Mouse (Mus musculus): Measurements from ENCODE around the gene Rpusd3. TPM values are rescaled to one million over a fixed set of nuclear protein-coding genes. Genes with fewer than 3 reads are reported as not detected.

Gene Rpusd3
- 21.5 and 23.9 TPM in 2 replicates for polyA plus RNA-seq (2015; fragmentation: Nextera tagmentation; extraction: Ambion mirVana)

DNA sequence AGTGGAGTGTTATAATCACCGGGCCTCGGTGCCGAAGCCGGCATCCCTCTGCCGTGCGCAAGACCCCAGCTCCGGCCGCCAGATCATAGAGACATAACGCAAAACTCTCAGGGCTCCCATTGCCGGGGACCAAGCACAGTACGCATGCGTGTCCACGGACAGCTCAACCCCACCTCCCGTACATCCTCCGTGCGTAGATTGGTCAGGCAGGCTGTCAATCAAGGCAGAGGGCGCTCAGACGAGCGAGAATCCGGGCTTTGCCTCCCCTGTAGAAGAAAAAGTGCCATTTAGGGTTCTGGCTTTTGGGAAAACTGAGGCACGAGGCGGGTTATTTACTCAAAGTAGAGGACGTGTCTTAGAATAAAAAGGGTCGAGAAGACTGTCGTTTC is at the start of gene Rpusd3:
Gene Rpusd3, minus strand, starts transcription at position 142 of the 389 bp plus-strand sequence.
- H3K9ac ChIP-seq (ENCODE audit: low read depth, low read length): peak within 1 kb of the TSS; percentile 67
- 0% methylated on average over 25 of the region's 25 CpGs for WGBS
- TF ChIP-seq CTCF (IDR thresholded peaks at IDR 0.05; ENCODE audit: low read depth): 0 out of 2 replicates have a peak, but pooled peaks have one; percentile 1

DNA sequence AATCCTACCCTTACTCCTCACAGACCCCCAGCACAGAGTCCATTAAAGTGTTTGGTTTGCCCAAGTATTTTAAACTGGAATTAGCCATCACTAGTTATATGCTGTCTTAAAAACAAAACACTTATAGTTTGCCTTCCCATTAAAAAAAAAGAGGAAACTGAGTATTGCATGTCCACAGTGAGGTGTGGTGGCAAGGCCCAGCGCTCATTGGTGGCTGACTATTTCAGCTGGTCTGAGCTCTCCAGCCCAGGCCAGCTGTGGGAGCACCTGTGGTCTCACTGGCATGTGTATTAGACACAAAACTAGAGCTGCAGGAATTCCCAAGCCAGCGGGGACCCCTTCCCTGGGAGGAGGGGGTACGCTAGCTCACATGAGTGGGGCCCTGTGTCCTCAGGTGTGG is 49.4 kb upstream of the Rpusd3 start:
- H3K9me3 ChIP-seq (ENCODE audit: control insufficient read depth): no peaks in the 10 kb centered on the region
- 67% methylated on average over 3 of the region's 3 CpGs for WGBS
- ATAC-seq: no peak
- no peak for TF ChIP-seq CTCF (IDR thresholded peaks at IDR 0.05; ENCODE audit: low read depth)
- H3K36me3 ChIP-seq (ENCODE audit: control insufficient read depth, insufficient read depth): no peaks in the 10 kb centered on the region
- H3K4me2 ChIP-seq (replicated peaks; ENCODE audit: low read depth): peak overlapping the region; percentile 84
- 0 out of 2 replicates have a peak, but pooled peaks cover 3% of the 10 kb centered on the region for H3K4me1 ChIP-seq (replicated peaks; ENCODE audit: control insufficient read depth, insufficient read depth, low read length)
- no peak overlapping the region for H3K4me3 ChIP-seq (ENCODE audit: low read depth, low read length)
- H3K27me3 ChIP-seq (replicated peaks; ENCODE audit: control insufficient read depth, insufficient read depth, low read length): no peaks in the 10 kb centered on the region
- H3K27ac ChIP-seq (ENCODE audit: low read depth, low read length): no peak overlapping the region
- no peak overlapping the region for H3K9ac ChIP-seq (ENCODE audit: low read depth, low read length)

More for the DNA sequence above, at the start of gene Rpusd3:
- peak within 1 kb of the TSS; percentile 63 for H3K4me3 ChIP-seq (ENCODE audit: low read depth, low read length)
- no peaks in the 10 kb centered on the region for H3K27me3 ChIP-seq (replicated peaks; ENCODE audit: control insufficient read depth, insufficient read depth, low read length)
- H3K27ac ChIP-seq (ENCODE audit: low read depth, low read length): peak within 1 kb of the TSS; percentile 50; the same call in 1 of the 2 replicates
- peak; percentile 88 for ATAC-seq
- peaks cover 11% of the 10 kb centered on the region; the same call in 1 of the 2 replicates for H3K36me3 ChIP-seq (ENCODE audit: control insufficient read depth, insufficient read depth)
- H3K4me1 ChIP-seq (replicated peaks; ENCODE audit: control insufficient read depth, insufficient read depth, low read length): 0 out of 2 replicates have a peak, but pooled peaks cover 3% of the 10 kb centered on the region
- peak within 1 kb of the TSS; percentile 89 for H3K4me2 ChIP-seq (replicated peaks; ENCODE audit: low read depth)
- H3K9me3 ChIP-seq (ENCODE audit: control insufficient read depth): no peaks in the 10 kb centered on the region

DNA sequence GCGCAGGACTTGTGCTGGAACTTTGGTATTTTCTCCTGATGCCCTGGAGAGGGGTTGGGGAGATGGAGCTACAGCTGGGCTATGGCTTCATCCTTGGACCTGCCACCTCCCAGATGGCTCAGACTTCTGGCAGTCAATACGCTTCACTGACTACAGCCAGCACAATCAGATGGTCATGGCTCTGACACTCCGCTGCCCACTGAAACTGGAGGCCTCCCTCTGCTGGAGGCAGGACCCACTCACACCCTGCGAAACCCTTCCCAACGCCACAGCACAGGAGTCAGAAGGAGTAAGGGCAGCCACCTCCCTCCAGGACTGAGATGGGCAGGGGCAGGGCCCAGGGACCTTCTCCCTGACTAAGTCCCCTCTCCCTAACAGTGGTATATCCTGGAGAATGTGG is 46.5 kb upstream of the Rpusd3 start:
- ATAC-seq: no peak
- 60% methylated on average over 5 of the region's 5 CpGs for WGBS
- H3K4me3 ChIP-seq (ENCODE audit: low read depth, low read length): no peak overlapping the region

DNA sequence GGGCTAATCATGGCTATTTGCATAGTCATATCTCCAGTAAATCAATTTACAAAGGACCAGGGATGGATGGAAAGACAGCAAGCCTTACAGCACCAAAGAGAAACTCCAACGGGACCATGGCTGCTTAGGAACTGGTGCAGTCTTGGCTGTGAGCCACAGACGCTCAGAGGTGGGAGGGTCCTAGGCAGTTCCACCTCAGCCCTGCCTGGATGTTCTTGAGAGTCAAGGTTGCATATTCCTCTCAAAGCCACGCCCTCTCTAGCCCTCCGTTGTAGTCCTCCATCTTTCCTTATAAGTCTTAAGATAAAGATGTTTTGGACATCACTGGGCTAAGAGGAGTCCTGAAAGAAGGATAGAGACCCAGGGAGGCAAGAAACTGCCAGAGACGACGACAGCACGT is 44.9 kb upstream of the Rpusd3 start:
- no peak for ATAC-seq
- TF ChIP-seq CTCF (IDR thresholded peaks at IDR 0.05; ENCODE audit: low read depth): no peak
- Histone ChIP-seq H3K36me3 (ENCODE audit: control insufficient read depth, insufficient read depth) (no peaks in the 10 kb centered on the region), H3K9ac (ENCODE audit: low read depth, low read length) (no peak overlapping the region), H3K4me1 (replicated peaks; ENCODE audit: control insufficient read depth, insufficient read depth, low read length) (no peaks in the 10 kb centered on the region), H3K4me2 (replicated peaks; ENCODE audit: low read depth) (no peak overlapping the region), H3K27ac (ENCODE audit: low read depth, low read length) (no peak overlapping the region), H3K27me3 (replicated peaks; ENCODE audit: control insufficient read depth, insufficient read depth, low read length) (no peaks in the 10 kb centered on the region), H3K4me3 (ENCODE audit: low read depth, low read length) (no peak overlapping the region), H3K9me3 (ENCODE audit: control insufficient read depth) (no peaks in the 10 kb centered on the region)
- 65% methylated on average over 7 of the region's 7 CpGs for WGBS

More for the DNA sequence above, 46.5 kb upstream of the Rpusd3 start:
- H3K36me3 ChIP-seq (ENCODE audit: control insufficient read depth, insufficient read depth): no peaks in the 10 kb centered on the region
- H3K4me2 ChIP-seq (replicated peaks; ENCODE audit: low read depth): no peak overlapping the region
- no peak overlapping the region for H3K27ac ChIP-seq (ENCODE audit: low read depth, low read length)
- H3K4me1 ChIP-seq (replicated peaks; ENCODE audit: control insufficient read depth, insufficient read depth, low read length): 0 out of 2 replicates have a peak, but pooled peaks cover 3% of the 10 kb centered on the region
- no peaks in the 10 kb centered on the region for H3K9me3 ChIP-seq (ENCODE audit: control insufficient read depth)
- H3K27me3 ChIP-seq (replicated peaks; ENCODE audit: control insufficient read depth, insufficient read depth, low read length): no peaks in the 10 kb centered on the region
- peak; percentile 64 for TF ChIP-seq CTCF (IDR thresholded peaks at IDR 0.05; ENCODE audit: low read depth)
- no peak overlapping the region for H3K9ac ChIP-seq (ENCODE audit: low read depth, low read length)

DNA sequence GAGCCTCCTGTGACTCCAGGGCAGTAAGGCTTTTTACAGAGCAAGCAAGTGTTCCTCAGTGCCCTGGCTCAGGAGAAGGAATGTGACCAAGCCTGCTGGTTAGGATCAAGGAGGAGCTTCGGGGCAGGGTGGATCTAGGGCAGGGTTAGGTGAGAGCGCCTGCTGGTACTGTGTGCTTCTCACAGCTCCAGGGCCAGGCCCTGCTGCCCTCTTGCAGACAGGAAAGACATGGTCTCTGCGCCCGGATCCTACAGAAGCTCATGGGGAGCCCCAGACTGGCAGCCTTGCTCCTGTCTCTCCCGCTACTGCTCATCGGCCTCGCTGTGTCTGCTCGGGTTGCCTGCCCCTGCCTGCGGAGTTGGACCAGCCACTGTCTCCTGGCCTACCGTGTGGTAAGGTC is 39.5 kb upstream of the Rpusd3 start:
- Histone ChIP-seq H3K4me1 (replicated peaks; ENCODE audit: control insufficient read depth, insufficient read depth, low read length) (no peaks in the 10 kb centered on the region), H3K36me3 (ENCODE audit: control insufficient read depth, insufficient read depth) (no peaks in the 10 kb centered on the region), H3K4me3 (ENCODE audit: low read depth, low read length) (no peak overlapping the region), H3K27me3 (replicated peaks; ENCODE audit: control insufficient read depth, insufficient read depth, low read length) (no peaks in the 10 kb centered on the region), H3K27ac (ENCODE audit: low read depth, low read length) (no peak overlapping the region), H3K9me3 (ENCODE audit: control insufficient read depth) (no peaks in the 10 kb centered on the region), H3K4me2 (replicated peaks; ENCODE audit: low read depth) (peak overlapping the region; percentile 24; the same call in 1 of the 2 replicates), H3K9ac (ENCODE audit: low read depth, low read length) (no peak overlapping the region)
- peak; percentile 81 for ATAC-seq
- TF ChIP-seq CTCF (IDR thresholded peaks at IDR 0.05; ENCODE audit: low read depth): no peak
- 44% methylated on average over 10 of the region's 10 CpGs for WGBS

DNA sequence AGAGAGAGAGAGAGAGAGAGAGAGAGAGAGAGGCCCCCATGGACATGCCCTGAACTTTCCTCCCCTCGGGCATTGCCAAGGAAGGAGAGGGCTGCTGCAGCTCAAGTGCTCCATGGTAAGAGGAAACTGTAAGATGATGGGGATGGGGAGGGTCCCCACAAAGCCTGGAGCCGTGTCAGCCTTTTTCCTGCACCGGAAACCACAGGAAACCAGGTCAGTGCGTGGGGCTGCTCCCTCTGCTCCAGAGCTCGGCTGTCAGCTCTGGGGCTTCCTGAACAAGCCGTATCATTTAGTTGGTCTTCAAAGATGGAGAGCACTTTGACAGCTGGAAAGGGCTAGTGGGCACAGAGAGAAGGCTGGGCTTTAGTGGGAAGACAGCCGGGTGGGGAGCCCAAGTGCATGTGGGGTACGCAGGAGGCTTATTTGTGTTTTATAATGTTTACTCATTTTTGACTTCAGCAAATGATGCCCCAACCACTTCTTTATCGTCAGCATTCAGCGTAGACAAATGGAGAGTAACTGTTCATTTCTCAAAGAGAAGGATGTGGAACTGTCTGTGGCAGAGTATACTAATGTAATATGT is 38.9 kb upstream of the Rpusd3 start, which contains the start of gene Il17re:
Gene Il17re, plus strand, starts transcription at position 533 of the 583 bp plus-strand sequence.
- H3K9ac ChIP-seq (ENCODE audit: low read depth, low read length): no peak within 1 kb of the TSS
- H3K4me2 ChIP-seq (replicated peaks; ENCODE audit: low read depth): peak within 1 kb of the TSS; percentile 24; the same call in 1 of the 2 replicates
- no peaks in the 10 kb centered on the region for H3K4me1 ChIP-seq (replicated peaks; ENCODE audit: control insufficient read depth, insufficient read depth, low read length)
- no peak for ATAC-seq
- H3K36me3 ChIP-seq (ENCODE audit: control insufficient read depth, insufficient read depth): no peaks in the 10 kb centered on the region
- no peak within 1 kb of the TSS for H3K4me3 ChIP-seq (ENCODE audit: low read depth, low read length)
- H3K27me3 ChIP-seq (replicated peaks; ENCODE audit: control insufficient read depth, insufficient read depth, low read length): no peaks in the 10 kb centered on the region
- no peaks in the 10 kb centered on the region for H3K9me3 ChIP-seq (ENCODE audit: control insufficient read depth)
- no peak for TF ChIP-seq CTCF (IDR thresholded peaks at IDR 0.05; ENCODE audit: low read depth)
- no peak within 1 kb of the TSS for H3K27ac ChIP-seq (ENCODE audit: low read depth, low read length)
- 61% methylated on average over 10 of the region's 10 CpGs for WGBS
